Mouse (Mus musculus) kidney, adult 2 months (tissue): ENCODE results near the gene Gm20696.

ENCODE experiments used
- CTCF ChIP-seq: fragments of 200-500 bp; conservative IDR thresholded peaks from 2 replicates; pipeline ENCODE4 v1.5.1; 2011; ENCODE audit warnings: low read depth, mild to moderate bottlenecking, control low read depth, low read length, moderate library complexity, mixed read lengths; ENCODE audit not compliant: insufficient read depth, insufficient read length
- POLR2A ChIP-seq: fragments of 200-500 bp; IDR thresholded peaks from one replicate; pipeline ENCODE4 v1.6.1; 2011; ENCODE audit warnings: low read depth, low read length, control low read depth

- TF ChIP-seq CTCF: no peak
- no peak for TF ChIP-seq POLR2A
Measured at GRCm38 (mm10) chr6:99464449-99464848, 202.1 kb downstream of the Gm20696 start.
